Mouse (Mus musculus): Measurements from ENCODE around the gene Sez6l2. TPM values are rescaled to one million over a fixed set of nuclear protein-coding genes. Genes with fewer than 3 reads are reported as not detected.

Gene Sez6l2
- polyA plus RNA-seq, 1 experiment, result 2.0 TPM

GRCm38 (mm10) chr7:127003620-127004019 is 53.3 kb downstream of the Sez6l2 start:
- Histone ChIP-seq H3K36me3 (replicated peaks; ENCODE audit: low read length) (peaks cover 52% of the 10 kb centered on the region), H3K4me3 (replicated peaks) (no peak overlapping the region), H3K4me1 (peaks cover 87% of the 10 kb centered on the region), H3K27me3 (replicated peaks) (no peaks in the 10 kb centered on the region), H3K9me3 (no peaks in the 10 kb centered on the region)
- TF ChIP-seq GATA1 (IDR thresholded peaks at IDR 0.05; ENCODE audit: borderline replicate concordance, low read length) (no peak), FLI1 (IDR thresholded peaks at IDR 0.05; ENCODE audit: low read length) (no peak)

GRCm38 (mm10) chr7:127004122-127004875 is 53.9 kb downstream of the Sez6l2 start:
- H3K4me1 ChIP-seq, result peaks cover 87% of the 10 kb centered on the region
- H3K36me3 ChIP-seq (replicated peaks; ENCODE audit: low read length), result peaks cover 48% of the 10 kb centered on the region
- no peaks in the 10 kb centered on the region for H3K9me3 ChIP-seq
- no peak overlapping the region for H3K4me3 ChIP-seq (replicated peaks)
- TF ChIP-seq FLI1 (IDR thresholded peaks at IDR 0.05; ENCODE audit: low read length) (no peak), GATA1 (IDR thresholded peaks at IDR 0.05; ENCODE audit: borderline replicate concordance, low read length) (no peak)
- H3K27me3 ChIP-seq (replicated peaks), result no peaks in the 10 kb centered on the region

- peak overlapping the region; percentile 67 for H3K4me3 ChIP-seq (replicated peaks)
- no peaks in the 10 kb centered on the region for H3K27me3 ChIP-seq (replicated peaks)
- no peaks in the 10 kb centered on the region for H3K9me3 ChIP-seq
- H3K4me1 ChIP-seq, result peaks cover 92% of the 10 kb centered on the region
- TF ChIP-seq GATA1 (IDR thresholded peaks at IDR 0.05; ENCODE audit: borderline replicate concordance, low read length) (no peak), FLI1 (IDR thresholded peaks at IDR 0.05; ENCODE audit: low read length) (no peak)
- peaks cover 50% of the 10 kb centered on the region for H3K36me3 ChIP-seq (replicated peaks; ENCODE audit: low read length)
These were observed 57.1 kb downstream of the Sez6l2 start for GRCm38 (mm10) chr7:127007313-127008024.

- peaks cover 57% of the 10 kb centered on the region for H3K36me3 ChIP-seq (replicated peaks; ENCODE audit: low read length)
- TF ChIP-seq GATA1 (IDR thresholded peaks at IDR 0.05; ENCODE audit: borderline replicate concordance, low read length), result no peak
- TF ChIP-seq FLI1 (IDR thresholded peaks at IDR 0.05; ENCODE audit: low read length), result no peak
- H3K9me3 ChIP-seq, result no peaks in the 10 kb centered on the region
- peaks cover 92% of the 10 kb centered on the region for H3K4me1 ChIP-seq
- no peaks in the 10 kb centered on the region for H3K27me3 ChIP-seq (replicated peaks)
- H3K4me3 ChIP-seq (replicated peaks), result peak overlapping the region; percentile 88
These were observed 58.1 kb downstream of the Sez6l2 start for GRCm38 (mm10) chr7:127008239-127009019.

DNA sequence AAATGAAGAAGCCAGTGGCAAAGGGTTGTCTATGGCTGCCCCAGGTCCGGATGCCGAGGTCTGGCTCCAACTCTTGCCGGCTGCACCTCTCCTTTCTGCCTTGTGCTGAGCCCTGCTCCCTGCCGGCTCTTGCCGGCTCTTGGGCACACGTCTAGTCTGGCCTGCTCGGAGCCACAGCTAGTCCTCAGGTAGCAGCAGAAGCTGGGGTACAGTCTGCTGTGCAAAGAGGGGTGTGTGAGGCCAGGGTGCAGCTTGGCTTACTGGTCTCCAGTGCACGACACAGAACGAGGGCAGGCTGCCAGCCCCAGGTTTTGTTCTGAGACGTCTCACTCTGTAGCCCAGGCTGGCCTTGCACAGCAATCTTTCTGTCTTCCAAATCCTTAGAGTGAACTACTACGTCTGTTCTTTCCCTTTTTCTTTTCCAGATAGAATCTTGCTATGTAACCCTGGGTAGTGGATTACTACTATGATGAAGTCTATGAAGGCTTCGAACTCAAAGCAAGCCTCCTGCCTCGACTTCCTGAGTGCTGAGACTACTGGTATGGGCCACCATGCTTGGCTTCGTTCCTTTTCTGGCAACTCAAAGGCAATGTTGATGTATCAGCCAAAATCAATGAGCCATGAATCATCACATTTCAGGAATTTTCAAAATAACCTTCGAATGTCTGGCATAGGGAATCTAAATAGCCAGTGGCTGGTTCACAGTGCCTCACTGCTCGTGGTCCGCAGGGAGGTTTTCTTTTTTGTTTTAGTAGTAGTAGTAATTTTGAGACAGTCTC is 59.1 kb downstream of the Sez6l2 start:
- Histone ChIP-seq H3K4me1 (peaks cover 86% of the 10 kb centered on the region), H3K36me3 (replicated peaks; ENCODE audit: low read length) (peaks cover 52% of the 10 kb centered on the region), H3K27me3 (replicated peaks) (no peaks in the 10 kb centered on the region), H3K4me3 (replicated peaks) (peak overlapping the region; percentile 88), H3K9me3 (no peaks in the 10 kb centered on the region)
- no peak for TF ChIP-seq GATA1 (IDR thresholded peaks at IDR 0.05; ENCODE audit: borderline replicate concordance, low read length)
- no peak for TF ChIP-seq FLI1 (IDR thresholded peaks at IDR 0.05; ENCODE audit: low read length)

- Histone ChIP-seq H3K9me3 (no peaks in the 10 kb centered on the region), H3K4me1 (peaks cover 93% of the 10 kb centered on the region), H3K27me3 (replicated peaks) (no peaks in the 10 kb centered on the region), H3K36me3 (replicated peaks; ENCODE audit: low read length) (peaks cover 60% of the 10 kb centered on the region), H3K4me3 (replicated peaks) (peak overlapping the region; percentile 56)
- no peak for TF ChIP-seq FLI1 (IDR thresholded peaks at IDR 0.05; ENCODE audit: low read length)
- TF ChIP-seq GATA1 (IDR thresholded peaks at IDR 0.05; ENCODE audit: borderline replicate concordance, low read length), result no peak
These were observed 60.7 kb downstream of the Sez6l2 start for GRCm38 (mm10) chr7:127011051-127011450.

DNA sequence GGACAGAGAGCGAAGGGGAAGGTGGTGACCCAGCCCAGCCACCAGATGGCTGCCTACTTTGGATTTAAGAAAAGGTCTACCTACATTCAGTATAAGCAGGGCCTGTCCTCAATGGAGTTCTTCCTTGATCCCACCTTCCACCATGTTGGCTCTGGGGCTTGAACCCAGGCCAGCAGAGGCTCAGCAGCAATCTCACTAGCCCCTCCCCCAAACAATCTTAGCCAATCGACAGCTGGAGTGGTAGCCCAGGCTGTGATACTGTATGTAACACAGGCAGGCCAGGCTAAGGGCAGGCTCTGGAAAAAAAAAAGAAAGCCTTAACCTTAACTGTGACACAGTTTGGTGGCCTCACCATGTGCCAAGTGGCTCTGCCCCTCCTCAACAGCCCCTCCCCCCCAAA is 61.4 kb downstream of the Sez6l2 start:
- Histone ChIP-seq H3K36me3 (replicated peaks; ENCODE audit: low read length) (peaks cover 59% of the 10 kb centered on the region), H3K9me3 (no peaks in the 10 kb centered on the region), H3K4me1 (peaks cover 91% of the 10 kb centered on the region), H3K4me3 (replicated peaks) (peak overlapping the region; percentile 56), H3K27me3 (replicated peaks) (no peaks in the 10 kb centered on the region)
- no peak for TF ChIP-seq FLI1 (IDR thresholded peaks at IDR 0.05; ENCODE audit: low read length)
- TF ChIP-seq GATA1 (IDR thresholded peaks at IDR 0.05; ENCODE audit: borderline replicate concordance, low read length), result no peak

DNA sequence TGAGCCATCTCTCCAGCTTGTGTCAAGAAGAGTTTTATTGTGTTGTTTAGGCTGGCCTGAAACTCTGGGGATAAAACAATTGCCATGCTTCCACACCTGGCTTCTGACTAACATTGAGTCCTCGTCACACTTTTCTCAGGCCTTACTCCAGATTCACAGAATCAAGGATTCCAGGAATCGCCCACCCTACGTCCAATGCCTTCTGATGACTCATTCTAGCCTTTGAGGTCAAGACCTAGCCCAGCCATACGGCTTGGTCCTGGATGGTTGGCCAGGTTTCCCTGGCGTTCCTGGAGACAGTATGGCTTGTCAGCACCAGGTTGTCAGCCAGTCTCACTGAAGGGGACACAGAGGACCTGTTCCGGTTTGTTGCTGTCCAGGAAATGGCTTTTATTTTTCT is 62.0 kb downstream of the Sez6l2 start:
- H3K36me3 ChIP-seq (replicated peaks; ENCODE audit: low read length), result peaks cover 57% of the 10 kb centered on the region
- no peaks in the 10 kb centered on the region for H3K9me3 ChIP-seq
- peaks cover 86% of the 10 kb centered on the region for H3K4me1 ChIP-seq

DNA sequence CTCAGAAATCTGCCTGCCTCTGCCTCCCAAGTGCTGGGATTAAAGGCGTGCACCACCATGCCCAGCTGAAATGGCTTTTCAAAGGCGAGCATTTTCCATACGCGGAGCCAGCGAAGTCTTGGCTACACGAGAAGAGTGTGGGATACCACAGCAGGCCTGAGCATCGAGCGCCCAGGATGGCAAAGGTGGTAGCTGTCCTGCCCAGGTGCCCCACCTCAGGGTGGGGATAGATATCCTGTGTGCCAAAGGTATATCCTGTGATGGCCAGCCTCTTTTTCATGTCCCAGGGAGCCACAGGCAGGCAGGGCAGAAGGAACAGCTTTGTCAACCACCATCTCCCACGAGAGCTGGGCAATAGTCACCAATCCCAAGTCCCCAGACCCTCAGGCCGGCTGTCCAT is 62.5 kb downstream of the Sez6l2 start:
- no peaks in the 10 kb centered on the region for H3K27me3 ChIP-seq (replicated peaks)
- TF ChIP-seq GATA1 (IDR thresholded peaks at IDR 0.05; ENCODE audit: borderline replicate concordance, low read length), result no peak
- H3K4me3 ChIP-seq (replicated peaks), result peak overlapping the region; percentile 96
- peaks cover 86% of the 10 kb centered on the region for H3K4me1 ChIP-seq
- H3K9me3 ChIP-seq, result no peaks in the 10 kb centered on the region
- peaks cover 54% of the 10 kb centered on the region for H3K36me3 ChIP-seq (replicated peaks; ENCODE audit: low read length)

More for the DNA sequence above, 62.0 kb downstream of the Sez6l2 start:
- Histone ChIP-seq H3K27me3 (replicated peaks) (no peaks in the 10 kb centered on the region), H3K4me3 (replicated peaks) (no peak overlapping the region)
- no peak for TF ChIP-seq FLI1 (IDR thresholded peaks at IDR 0.05; ENCODE audit: low read length)
- no peak for TF ChIP-seq GATA1 (IDR thresholded peaks at IDR 0.05; ENCODE audit: borderline replicate concordance, low read length)

Data from megakaryocyte, embryonic 14.5 days (primary cell).